Mouse (Mus musculus): ENCODE measurements around the gene Naa38. TPM values are rescaled to one million over a fixed set of nuclear protein-coding genes. Genes with fewer than 3 reads are reported as not detected.

The Naa38 gene
- polyA plus RNA-seq, 1 experiment: 82.3 TPM

DNA sequence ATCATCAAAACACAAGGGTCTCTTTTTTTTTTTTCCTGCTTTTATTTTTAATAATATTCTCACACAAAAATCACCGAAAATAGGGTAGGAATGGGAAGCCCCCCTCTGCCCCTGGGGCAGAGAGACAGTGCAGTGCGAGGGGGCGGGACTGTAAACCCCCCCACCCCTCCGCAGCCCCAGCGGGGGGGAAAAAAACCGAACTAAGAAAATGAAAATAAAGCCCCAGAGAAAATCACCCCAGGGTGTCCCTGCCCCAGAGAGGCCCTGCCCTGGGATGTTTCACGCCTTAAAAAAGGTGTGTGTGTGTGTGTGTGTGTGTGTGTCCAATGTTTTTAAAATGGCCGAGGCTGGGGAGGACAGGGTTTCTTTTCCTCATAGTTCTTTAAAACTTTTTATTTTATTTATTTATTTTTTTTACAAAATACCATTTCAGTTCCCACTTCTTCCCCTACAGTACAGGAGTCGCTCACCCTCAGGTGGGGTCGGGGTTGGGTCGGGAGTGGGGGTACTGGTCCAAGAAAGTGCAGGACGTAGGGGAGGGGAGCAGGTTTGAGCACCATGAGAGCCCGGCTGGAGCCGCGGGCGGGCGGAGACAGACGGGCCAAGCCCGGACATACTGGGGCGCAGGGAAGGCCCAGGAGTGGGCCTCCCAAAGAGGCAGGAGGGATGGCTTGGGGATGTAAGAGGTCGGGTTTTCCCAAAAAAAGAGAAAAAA lies 3.4 kb downstream of the Naa38 start:
- Histone ChIP-seq H3K36me3 (ENCODE audit: control insufficient read depth, insufficient read depth, low read length) (peaks cover 5% of the 10 kb centered on the region), H3K4me3 (ENCODE audit: extremely low read depth, insufficient read depth, insufficient read length) (no peak overlapping the region), H3K4me1 (ENCODE audit: control insufficient read depth, insufficient read depth, insufficient read length) (peaks cover 7% of the 10 kb centered on the region; the same call in 1 of the 2 replicates), H3K27ac (ENCODE audit: insufficient read depth, low read length) (no peak overlapping the region), H3K27me3 (ENCODE audit: control insufficient read depth, insufficient read depth, low read length) (no peaks in the 10 kb centered on the region)
- no peak for DNase-seq (ENCODE audit: low read depth in 1 of 2, low spot score in 2 of 2)
- 83% methylated on average over 21 of the region's 21 CpGs for WGBS
- TF ChIP-seq CTCF (IDR thresholded peaks at IDR 0.05; ENCODE audit: extremely low read depth, insufficient read depth, insufficient read length, insufficient replicate concordance) (no peak), POLR2A (IDR thresholded peaks at IDR 0.05; ENCODE audit: low read depth, low read length) (no peak)

DNA sequence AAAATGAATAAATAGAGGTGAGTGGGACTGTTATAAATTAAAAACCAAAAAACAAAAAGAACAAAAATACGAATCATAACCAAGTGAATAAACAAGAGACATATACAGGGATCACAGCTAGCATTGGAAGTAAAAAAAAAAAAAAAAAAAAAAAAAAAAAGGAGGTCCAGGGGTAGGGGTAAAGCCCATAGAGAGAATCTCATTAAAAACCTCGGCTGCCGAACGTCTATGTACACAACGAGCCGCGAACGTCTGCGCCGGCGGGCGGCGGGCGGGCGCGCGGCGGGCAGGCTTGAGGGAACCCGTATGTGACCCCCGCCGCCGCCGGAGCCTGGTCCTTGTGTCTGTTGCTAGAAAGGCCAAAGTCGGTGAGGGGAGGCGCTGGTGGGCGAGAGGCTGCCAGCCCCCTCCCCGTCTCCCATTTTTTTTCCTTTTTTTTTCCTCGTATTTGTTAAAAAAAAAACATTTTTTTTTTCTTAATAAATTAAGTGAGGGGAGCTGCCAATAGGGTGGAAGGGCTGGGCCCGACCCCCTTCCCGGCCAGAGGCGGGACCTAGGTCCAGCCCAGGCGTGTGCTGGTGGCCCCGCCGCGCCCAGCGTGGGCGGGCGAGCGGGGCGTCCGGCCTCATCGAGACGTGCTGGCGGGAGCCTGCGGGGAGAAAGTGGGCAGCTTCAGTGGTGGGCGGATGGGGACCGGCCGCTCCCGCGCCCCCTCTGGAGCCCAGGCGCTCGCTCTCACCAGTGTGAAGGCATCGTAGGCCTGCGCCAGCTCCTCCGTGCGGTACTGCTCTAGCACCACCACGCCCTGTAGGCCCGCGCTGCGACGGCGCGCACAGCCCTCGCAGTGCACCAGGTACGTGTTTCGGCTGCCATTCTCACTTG lies 4.2 kb downstream of the Naa38 start:
- no peaks in the 10 kb centered on the region for H3K27me3 ChIP-seq (ENCODE audit: control insufficient read depth, insufficient read depth, low read length)
- 92% methylated on average over 64 of the region's 66 CpGs for WGBS
- no peak overlapping the region for H3K4me3 ChIP-seq (ENCODE audit: extremely low read depth, insufficient read depth, insufficient read length)
- H3K36me3 ChIP-seq (ENCODE audit: control insufficient read depth, insufficient read depth, low read length): peaks cover 10% of the 10 kb centered on the region
- no peak for TF ChIP-seq POLR2A (IDR thresholded peaks at IDR 0.05; ENCODE audit: low read depth, low read length)
- TF ChIP-seq CTCF (IDR thresholded peaks at IDR 0.05; ENCODE audit: extremely low read depth, insufficient read depth, insufficient read length, insufficient replicate concordance): no peak
- H3K4me1 ChIP-seq (ENCODE audit: control insufficient read depth, insufficient read depth, insufficient read length): peaks cover 7% of the 10 kb centered on the region; the same call in 1 of the 2 replicates
- DNase-seq (ENCODE audit: low read depth in 1 of 2, low spot score in 2 of 2): no peak
- H3K27ac ChIP-seq (ENCODE audit: insufficient read depth, low read length): no peak overlapping the region

DNA sequence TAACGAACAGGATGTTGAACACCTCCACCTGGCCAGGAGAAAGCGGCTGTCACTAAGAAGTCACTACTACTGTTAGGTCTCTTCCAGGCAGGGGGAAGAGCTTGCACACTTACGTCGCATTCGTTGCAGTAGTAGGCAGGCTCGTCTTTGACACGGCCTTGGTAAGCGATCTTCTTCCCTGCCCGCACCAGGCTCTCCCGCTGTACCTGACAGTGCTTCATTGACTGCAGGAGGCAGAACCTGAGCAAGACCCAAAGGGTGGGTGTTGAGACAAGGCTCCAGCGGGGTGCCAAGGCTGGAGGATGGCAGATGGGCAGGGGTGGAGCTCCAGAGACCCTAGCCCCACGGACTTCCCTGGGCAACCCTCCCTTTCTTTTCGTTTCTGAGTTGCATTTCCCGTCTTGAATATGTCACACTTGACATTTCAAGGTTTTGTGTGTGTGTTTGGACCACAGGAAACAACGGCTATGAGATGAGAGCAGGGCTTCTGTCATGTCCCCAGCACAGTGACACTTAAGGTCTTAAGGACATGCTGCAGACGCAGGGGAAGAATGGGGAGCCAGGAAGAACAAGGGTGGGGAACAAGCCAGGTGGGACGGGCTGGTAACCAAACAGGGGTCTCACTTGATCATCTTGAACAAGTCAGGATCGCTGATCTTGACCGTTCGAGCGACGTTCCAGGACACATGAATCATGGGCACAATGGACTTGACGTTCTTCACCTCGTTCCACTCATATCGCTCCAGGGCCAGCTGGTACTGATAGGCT lies 5.0 kb downstream of the Naa38 start:
- H3K4me1 ChIP-seq (ENCODE audit: control insufficient read depth, insufficient read depth, insufficient read length): peaks cover 7% of the 10 kb centered on the region; the same call in 1 of the 2 replicates
- H3K4me3 ChIP-seq (ENCODE audit: extremely low read depth, insufficient read depth, insufficient read length): no peak overlapping the region
- 95% methylated on average over 25 of the region's 25 CpGs for WGBS
- peaks cover 17% of the 10 kb centered on the region for H3K36me3 ChIP-seq (ENCODE audit: control insufficient read depth, insufficient read depth, low read length)
- no peaks in the 10 kb centered on the region for H3K27me3 ChIP-seq (ENCODE audit: control insufficient read depth, insufficient read depth, low read length)
- no peak for DNase-seq (ENCODE audit: low read depth in 1 of 2, low spot score in 2 of 2)
- no peak for TF ChIP-seq POLR2A (IDR thresholded peaks at IDR 0.05; ENCODE audit: low read depth, low read length)
- no peak for TF ChIP-seq CTCF (IDR thresholded peaks at IDR 0.05; ENCODE audit: extremely low read depth, insufficient read depth, insufficient read length, insufficient replicate concordance)
- H3K27ac ChIP-seq (ENCODE audit: insufficient read depth, low read length): no peak overlapping the region

DNA sequence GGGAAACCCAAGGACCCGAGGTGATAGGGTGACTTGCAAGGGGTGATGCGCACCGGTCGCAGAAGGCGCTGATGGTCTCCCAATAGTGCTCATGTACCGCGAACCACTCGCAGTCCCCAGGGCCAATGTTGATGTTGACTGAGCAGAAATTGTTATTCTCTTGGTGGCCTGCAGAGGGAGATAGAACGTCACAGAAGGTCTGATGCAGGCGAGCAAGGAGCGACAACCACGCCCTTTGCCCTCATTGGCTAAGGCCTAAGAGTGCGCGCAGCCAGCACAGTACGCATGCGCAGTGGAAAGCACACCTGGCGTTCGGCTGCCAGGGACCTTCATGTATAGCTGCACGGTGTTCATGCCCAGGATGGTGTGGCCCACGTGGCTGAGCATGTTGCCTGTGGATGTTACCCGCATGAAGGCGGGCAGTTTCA lies 5.9 kb downstream of the Naa38 start:
- DNase-seq (ENCODE audit: low read depth in 1 of 2, low spot score in 2 of 2): peak; percentile 83 to 88
- 27% methylated on average over 22 of the region's 22 CpGs for WGBS
- no peak for TF ChIP-seq POLR2A (IDR thresholded peaks at IDR 0.05; ENCODE audit: low read depth, low read length)
- TF ChIP-seq CTCF (IDR thresholded peaks at IDR 0.05; ENCODE audit: extremely low read depth, insufficient read depth, insufficient read length, insufficient replicate concordance): peak; percentile 88; the same call in 1 of the 2 replicates

DNA sequence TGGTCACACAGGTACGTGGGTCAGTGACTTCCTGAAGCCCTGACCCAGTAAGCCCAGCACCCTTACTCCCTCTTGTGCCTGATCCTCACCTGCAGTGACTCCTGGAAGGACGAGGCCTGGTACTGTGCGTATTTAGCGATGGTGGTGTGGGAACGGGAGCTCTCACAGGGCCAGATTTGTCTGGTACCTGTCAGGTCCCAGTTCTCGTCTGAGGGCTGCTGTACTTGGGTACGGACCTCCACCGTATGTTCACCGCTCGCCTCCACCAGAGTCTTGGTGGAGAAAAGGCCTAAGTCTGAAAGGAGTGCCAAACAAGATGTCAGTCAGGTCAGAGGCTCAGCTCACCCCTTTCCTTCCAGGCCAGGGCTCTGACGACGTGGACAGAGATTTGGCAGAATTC lies 6.7 kb downstream of the Naa38 start:
- H3K36me3 ChIP-seq (ENCODE audit: control insufficient read depth, insufficient read depth, low read length): peaks cover 33% of the 10 kb centered on the region
- WGBS: 93% methylated on average over 12 of the region's 12 CpGs
- no peak for DNase-seq (ENCODE audit: low read depth in 1 of 2, low spot score in 2 of 2)
- H3K4me3 ChIP-seq (ENCODE audit: extremely low read depth, insufficient read depth, insufficient read length): no peak overlapping the region
- TF ChIP-seq POLR2A (IDR thresholded peaks at IDR 0.05; ENCODE audit: low read depth, low read length) (no peak), CTCF (IDR thresholded peaks at IDR 0.05; ENCODE audit: extremely low read depth, insufficient read depth, insufficient read length, insufficient replicate concordance) (no peak)
- H3K4me1 ChIP-seq (ENCODE audit: control insufficient read depth, insufficient read depth, insufficient read length): peaks cover 3% of the 10 kb centered on the region; the same call in 1 of the 2 replicates
- H3K27ac ChIP-seq (ENCODE audit: insufficient read depth, low read length): no peak overlapping the region
- H3K27me3 ChIP-seq (ENCODE audit: control insufficient read depth, insufficient read depth, low read length): no peaks in the 10 kb centered on the region

More for the DNA sequence above, 5.9 kb downstream of the Naa38 start:
- Histone ChIP-seq H3K27ac (ENCODE audit: insufficient read depth, low read length) (no peak overlapping the region), H3K4me1 (ENCODE audit: control insufficient read depth, insufficient read depth, insufficient read length) (peaks cover 6% of the 10 kb centered on the region; the same call in 1 of the 2 replicates), H3K27me3 (ENCODE audit: control insufficient read depth, insufficient read depth, low read length) (no peaks in the 10 kb centered on the region), H3K36me3 (ENCODE audit: control insufficient read depth, insufficient read depth, low read length) (peaks cover 27% of the 10 kb centered on the region), H3K4me3 (ENCODE audit: extremely low read depth, insufficient read depth, insufficient read length) (no peak overlapping the region)

Data from spleen, adult 2 months (tissue).